In the genomic region with DNA sequence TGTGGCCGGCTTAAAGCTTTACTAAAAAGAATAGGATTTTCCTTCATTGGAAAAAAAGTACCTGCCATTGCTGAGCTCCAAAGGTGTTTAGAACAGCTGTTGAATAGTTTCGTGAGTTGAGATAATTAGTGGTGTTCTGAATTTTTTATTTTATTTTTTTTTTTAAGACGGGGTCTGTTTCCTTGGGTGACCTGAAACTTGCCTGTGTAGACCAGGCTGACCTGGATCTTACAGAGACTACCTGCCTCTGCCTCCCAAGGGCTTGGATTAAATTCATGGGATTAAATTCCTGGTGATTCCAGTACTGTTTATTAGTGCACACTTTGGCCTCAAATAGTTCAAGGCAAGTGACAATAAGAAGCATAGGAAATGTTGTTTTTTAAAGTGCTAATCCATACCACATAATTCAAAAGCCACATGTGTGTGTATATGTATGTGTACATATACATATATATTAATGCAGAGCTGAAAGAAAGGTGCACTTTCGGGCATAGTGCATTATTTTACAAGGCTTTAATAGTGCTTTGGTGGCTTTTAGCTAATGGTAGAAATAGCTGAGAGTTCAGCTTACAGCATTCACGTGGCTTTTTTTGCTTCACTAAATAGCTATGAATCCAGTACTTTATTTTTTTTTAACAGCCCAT, we compare ENCODE assay signal across 7 mouse cellular contexts. TPM values are rescaled to one million over a fixed set of nuclear protein-coding genes. Genes with fewer than 3 reads are reported as not detected.
DNase-seq lines count a peak whose midpoint lies in the region; ATAC-seq and TF ChIP-seq lines count a peak whose summit lies in the region.

No protein-coding gene starts in this region.

- H3K27ac ChIP-seq in lung, embryonic 14.5 days (ENCODE audit: low read depth), result peak overlapping the region; percentile 100
- peak overlapping the region; percentile 99 for H3K27ac ChIP-seq in forebrain, embryonic 10.5 days
- H3K27ac ChIP-seq in limb, embryonic 11.5 days (replicated peaks; ENCODE audit: low read depth, low read length), result peak overlapping the region; percentile 99
- no peak overlapping the region for H3K27ac ChIP-seq in olfactory bulb, adult 2 months (ENCODE audit: insufficient read depth, low read depth, low read length)

- H3K9ac ChIP-seq in lung, embryonic 14.5 days, result peak overlapping the region; percentile 99
- H3K9ac ChIP-seq in limb, embryonic 11.5 days (ENCODE audit: low read length), result peak overlapping the region; percentile 92

- H3K4me2 ChIP-seq in lung, embryonic 14.5 days, result peak overlapping the region; percentile 96
- peak overlapping the region; percentile 72 for H3K4me2 ChIP-seq in limb, embryonic 11.5 days (ENCODE audit: low read depth, severe bottlenecking)

- TF ChIP-seq CTCF in lung, embryonic 14.5 days (IDR thresholded peaks at IDR 0.05; ENCODE audit: low read depth), result no peak
- no peak for TF ChIP-seq CTCF in olfactory bulb, adult 2 months (IDR thresholded peaks at IDR 0.05; ENCODE audit: insufficient read depth, low read depth, low read length)

- WGBS in lung, embryonic 14.5 days, result 6% methylated on average over 5 of the region's 5 CpGs
- WGBS in forebrain, embryonic 10.5 days, result 14% methylated on average over 5 of the region's 5 CpGs
- WGBS in limb, embryonic 11.5 days, result 8% methylated on average over 5 of the region's 5 CpGs
- 18% methylated on average over 5 of the region's 5 CpGs for whole genome bisulfite sequencing in olfactory bulb, adult 2 months

- no peak for TF ChIP-seq POLR2A in olfactory bulb, adult 2 months (IDR thresholded peaks at IDR 0.05; ENCODE audit: insufficient read depth, low read depth, low read length)

- peaks cover 9% of the 10 kb centered on the region for H3K36me3 ChIP-seq in lung, embryonic 14.5 days (ENCODE audit: insufficient read depth)
- peaks cover 12% of the 10 kb centered on the region for H3K36me3 ChIP-seq in forebrain, embryonic 10.5 days (replicated peaks)
- no peaks in the 10 kb centered on the region for H3K36me3 ChIP-seq in limb, embryonic 11.5 days (ENCODE audit: control insufficient read depth, insufficient read depth, low read length)

- H3K27me3 ChIP-seq in lung, embryonic 14.5 days (ENCODE audit: insufficient read depth, low read length), result no peaks in the 10 kb centered on the region
- no peaks in the 10 kb centered on the region for H3K27me3 ChIP-seq in forebrain, embryonic 10.5 days (ENCODE audit: poor library complexity, severe bottlenecking)
- H3K27me3 ChIP-seq in limb, embryonic 11.5 days (ENCODE audit: control insufficient read depth, insufficient read depth, low read length), result no peaks in the 10 kb centered on the region

- H3K4me3 ChIP-seq in lung, embryonic 14.5 days (ENCODE audit: low read depth, low read length), result peak overlapping the region; percentile 81
- peak overlapping the region; percentile 87 for H3K4me3 ChIP-seq in forebrain, embryonic 10.5 days
- H3K4me3 ChIP-seq in limb, embryonic 11.5 days (ENCODE audit: low read depth, low read length), result peak overlapping the region; percentile 68
- peak overlapping the region; percentile 74 for H3K4me3 ChIP-seq in olfactory bulb, adult 2 months (ENCODE audit: insufficient read depth, low read depth, low read length)

- ATAC-seq in lung, embryonic 14.5 days (ENCODE audit: insufficient read depth), result no peak
- no peak for ATAC-seq in limb, embryonic 11.5 days (ENCODE audit: insufficient number of reproducible peaks, low FRiP score, low TSS enrichment, low read depth)

- H3K4me1 ChIP-seq in lung, embryonic 14.5 days (ENCODE audit: insufficient read depth), result peaks cover 12% of the 10 kb centered on the region; the same call in 1 of the 2 replicates
- H3K4me1 ChIP-seq in forebrain, embryonic 10.5 days, result peaks cover 27% of the 10 kb centered on the region
- peaks cover 9% of the 10 kb centered on the region for H3K4me1 ChIP-seq in limb, embryonic 11.5 days (ENCODE audit: control insufficient read depth, insufficient read depth, low read length)
- H3K4me1 ChIP-seq in olfactory bulb, adult 2 months (ENCODE audit: control insufficient read depth, insufficient read depth, low read length), result peaks cover 9% of the 10 kb centered on the region

- DNase-seq in lung, embryonic 14.5 days, result no peak
- no peak for DNase-seq in lung, adult 18-20 months
- no peak for DNase-seq in forebrain, embryonic 10.5 days (ENCODE audit: extremely low spot score, low spot score)
- no peak for DNase-seq in limb, embryonic 11.5 days (ENCODE audit: low spot score)
- no peak for DNase-seq in ovary, postnatal 14 days (ENCODE audit: low spot score)
- DNase-seq in ovary, postnatal 36 days (ENCODE audit: low spot score), result no peak

- no peaks in the 10 kb centered on the region for H3K9me3 ChIP-seq in lung, embryonic 14.5 days (ENCODE audit: low read depth, low read length)
- no peaks in the 10 kb centered on the region for H3K9me3 ChIP-seq in forebrain, embryonic 10.5 days
- H3K9me3 ChIP-seq in limb, embryonic 11.5 days (ENCODE audit: control insufficient read depth, low read length), result no peaks in the 10 kb centered on the region

RNA-seq across cellular contexts. Expression of a gene that starts 2.6 kb away (rescaled TPM):
- polyA plus RNA-seq in lung, embryonic 14.5 days (2014; fragmentation: Nextera tagmentation; extraction: Ambion mirVana), result 73.5 and 74.9 TPM in 2 replicates
- polyA plus RNA-seq in forebrain, embryonic 10.5 days (2016; fragmentation: Nextera tagmentation; extraction: Ambion mirVana), result 51.6 and 55.2 TPM in 2 replicates
- polyA plus RNA-seq in limb, embryonic 11.5 days (2014; fragmentation: Nextera tagmentation; extraction: Ambion mirVana), result 95.8 and 96.7 TPM in 2 replicates
- not detected in 2 replicates for polyA plus RNA-seq in olfactory bulb, adult 2 months (2012; ENCODE audit: insufficient read depth, insufficient read length, low replicate concordance, missing spikeins)

RNA-seq across cellular contexts. Expression of a gene that starts 49.1 kb away (rescaled TPM):
- polyA plus RNA-seq in lung, embryonic 14.5 days (2014; fragmentation: Nextera tagmentation; extraction: Ambion mirVana), result 32.2 and 35.7 TPM in 2 replicates
- polyA plus RNA-seq in forebrain, embryonic 10.5 days (2016; fragmentation: Nextera tagmentation; extraction: Ambion mirVana), result 39.5 and 41.0 TPM in 2 replicates
- 45.1 and 45.5 TPM in 2 replicates for polyA plus RNA-seq in limb, embryonic 11.5 days (2014; fragmentation: Nextera tagmentation; extraction: Ambion mirVana)
- not detected in 2 replicates for polyA plus RNA-seq in olfactory bulb, adult 2 months (2012; ENCODE audit: insufficient read depth, insufficient read length, low replicate concordance, missing spikeins)

Comparison
In these comparisons a context has a peak if more than half of its experiments do, and no peak if none do; other contexts are left out.
1. RNA of a gene that starts 2.6 kb away (polyA plus RNA-seq): 95.8 to 96.7 TPM in limb, embryonic 11.5 days, 73.5 to 74.9 TPM in lung, embryonic 14.5 days and 51.6 to 55.2 TPM in forebrain, embryonic 10.5 days; not detected in olfactory bulb, adult 2 months; every median in the first group is over 10 times any median in the second.
2. Peak in every context shown above with its lines, with median percentiles within 50 percentile points of each other: H3K4me3 ChIP-seq.